Mouse (Mus musculus) midbrain, postnatal 0 days (tissue): ENCODE data around the gene Gm49673. TPM values are rescaled to one million over a fixed set of nuclear protein-coding genes. Genes with fewer than 3 reads are reported as not detected.
"Not testable (repeated sequence)": the region's sequence is repeated elsewhere in the genome, so short reads cannot be mapped to it uniquely, and the experiment has no call there.

Source experiments
- ATAC-seq: fragments of 200-750 bp; cut with Nextera tagmentation; 2 replicates; pipeline ENCODE4 v1.8.0; 2017; ENCODE audit warnings: moderate number of reproducible peaks, mild to moderate bottlenecking, moderate TSS enrichment, moderate library complexity; ENCODE audit not compliant: low FRiP score
- DNase-seq: peaks from one replicate; pipeline ENCODE4 v3.0.0-alpha.2; 2015; ENCODE audit warnings: low spot score
- H3K27ac ChIP-seq: fragments of 300-500 bp; sonication (generic); 2 replicates; pipeline ENCODE4 v1.5.1; 2014; ENCODE audit warnings: low read depth, mild to moderate bottlenecking, low read length, mixed read lengths
- H3K27me3 ChIP-seq: fragments of 300-500 bp; sonication (generic); 2 replicates; pipeline ENCODE4 v1.6.1; 2014; ENCODE audit warnings: low read length, control low read depth, mixed read lengths; ENCODE audit not compliant: insufficient read depth
- H3K36me3 ChIP-seq: fragments of 300-500 bp; sonication (generic); 2 replicates; pipeline ENCODE4 v1.6.1; 2014; ENCODE audit warnings: low read length, control low read depth, mixed read lengths; ENCODE audit not compliant: insufficient read depth
- H3K4me1 ChIP-seq: fragments of 300-500 bp; sonication (generic); 2 replicates; pipeline ENCODE4 v1.6.1; 2014; ENCODE audit warnings: mild to moderate bottlenecking, control low read depth, antibody characterized with exemption, low read length, mixed read lengths; ENCODE audit not compliant: insufficient read depth
- H3K4me2 ChIP-seq: fragments of 300-500 bp; sonication (generic); 2 replicates; pipeline ENCODE4 v1.6.1; 2014; ENCODE audit warnings: low read depth, mild to moderate bottlenecking, low read length, mixed read lengths; ENCODE audit not compliant: poor library complexity, severe bottlenecking
- H3K4me3 ChIP-seq: fragments of 300-500 bp; sonication (generic); 2 replicates; pipeline ENCODE4 v1.5.1; 2014; ENCODE audit warnings: low read depth, mild to moderate bottlenecking, low read length, moderate library complexity
- H3K9ac ChIP-seq: fragments of 300-500 bp; sonication (generic); replicated peaks from 2 replicates; pipeline ENCODE4 v1.6.1; 2014; ENCODE audit warnings: mild to moderate bottlenecking, low read length, moderate library complexity, mixed read lengths; ENCODE audit not compliant: poor library complexity, severe bottlenecking
- H3K9me3 ChIP-seq: fragments of 300-500 bp; sonication (generic); 2 replicates; pipeline ENCODE4 v1.6.1; 2016; ENCODE audit warnings: low read length, control low read depth
- CTCF ChIP-seq: IDR thresholded peaks from 2 replicates; pipeline ENCODE4 v1.5.1; 2016; ENCODE audit warnings: antibody characterized with exemption, mild to moderate bottlenecking
- WGBS: fragments of 180-500 bp; shearing (Covaris S2); extraction: QIAGEN DNeasy Blood & Tissue Kit; methylation state at CpG from one replicate; pipeline ENCODE4 v1.1.7; 2014; 5-methylcytosine and 5-hydroxymethylcytosine counted together
- polyA plus RNA-seq: library from polyadenylated mRNA; unstranded; fragments of >200 nt; fragmentation: Nextera tagmentation; extraction: Ambion mirVana; gene quantifications from 2 replicates; pipeline ENCODE4 v1.2.1, GENCODE M21; 2015
- total RNA-seq: library from RNA; depleted of rRNA; stranded (reverse); fragments of >200 nt; gene quantifications from 2 replicates; pipeline ENCODE4 v1.2.3, GENCODE M21; 2014; rRNA removed

The Gm49673 gene
- 3.5 and 5.8 TPM in 2 replicates for total RNA-seq
- 0.48 TPM in 1 of 2 replicates, not detected in the other for polyA plus RNA-seq

DNA sequence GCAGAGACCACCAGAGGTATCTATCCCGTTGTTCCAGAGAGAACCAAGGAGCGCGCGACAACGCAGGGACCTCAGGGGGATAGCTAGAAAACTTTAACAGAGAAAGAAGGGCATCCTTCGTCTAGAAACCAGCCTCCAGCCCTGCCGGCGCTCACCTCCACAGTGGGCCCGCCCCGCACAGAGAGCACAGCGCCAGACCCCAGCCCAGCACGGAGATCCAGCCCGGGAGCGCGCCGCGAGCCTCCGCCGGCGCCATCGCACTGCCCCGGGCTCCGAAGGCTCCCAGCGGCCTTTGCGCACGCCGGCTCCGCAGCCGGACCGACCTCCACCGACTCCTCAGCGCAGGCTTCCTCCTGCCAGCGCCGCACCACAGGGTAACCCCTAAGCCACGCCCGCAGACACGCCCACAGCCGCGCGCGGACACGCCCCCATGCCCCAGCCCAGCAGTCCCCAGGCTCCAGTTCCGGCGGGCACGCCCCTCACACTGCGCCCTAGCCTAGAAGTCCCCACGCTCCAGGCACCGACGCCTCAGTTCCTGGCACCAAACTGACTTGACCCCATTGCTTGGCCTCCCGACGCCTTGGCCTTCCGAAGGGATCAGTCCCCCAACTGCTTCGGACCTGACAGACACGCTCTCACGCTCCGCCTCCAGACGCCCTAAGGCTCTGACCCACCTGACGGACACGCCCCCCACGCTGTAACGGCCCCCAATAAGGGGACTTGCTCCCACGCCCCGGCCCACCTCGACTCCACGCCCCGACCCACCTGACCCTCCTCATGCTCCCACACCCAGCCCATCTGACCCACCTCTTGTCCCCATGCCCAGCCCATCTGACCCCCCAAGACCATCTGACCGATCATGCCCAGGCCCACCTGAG lies at the start of gene Gm49673, which contains the start of gene Rnaset2a:
TSS of gene Gm49673 (minus strand) at position 350 of the 878 bp plus-strand sequence.
TSS of gene Rnaset2a (minus strand) at position 659 of the 878 bp plus-strand sequence.
- H3K9me3 ChIP-seq, H3K27ac ChIP-seq, H3K9ac ChIP-seq, DNase-seq, H3K27me3 ChIP-seq, H3K4me1 ChIP-seq, H3K36me3 ChIP-seq: not testable (repeated sequence)
- ATAC-seq: peak; percentile 92
- WGBS: under 1% methylated on average over 41 of the region's 67 CpGs
- Histone ChIP-seq H3K4me3 (peak within 1 kb of the TSS; percentile 40), H3K4me2 (peak within 1 kb of the TSS; percentile 53)

GRCm38 (mm10) chr17:8195685-8196376 lies 48.2 kb upstream of the Gm49673 start:
- Histone ChIP-seq H3K9me3 (no peaks in the 10 kb centered on the region), H3K4me1 (no peaks in the 10 kb centered on the region), H3K9ac (no peak overlapping the region), H3K27ac (no peak overlapping the region), H3K4me3 (no peak overlapping the region), H3K4me2 (no peak overlapping the region), H3K27me3 (no peaks in the 10 kb centered on the region), H3K36me3 (peaks cover 15% of the 10 kb centered on the region; the same call in 1 of the 2 replicates)
- no peak for TF ChIP-seq CTCF
- 94% methylated on average over 8 of the region's 8 CpGs for WGBS
- no peak for DNase-seq
- no peak for ATAC-seq

- no peak for TF ChIP-seq CTCF
- ATAC-seq: no peak
- no peak overlapping the region for H3K27ac ChIP-seq
- no peaks in the 10 kb centered on the region for H3K27me3 ChIP-seq
- no peaks in the 10 kb centered on the region for H3K4me1 ChIP-seq
- no peak overlapping the region for H3K4me2 ChIP-seq
- DNase-seq: no peak
- peaks cover 30% of the 10 kb centered on the region; the same call in 1 of the 2 replicates for H3K36me3 ChIP-seq
- no peak overlapping the region for H3K9ac ChIP-seq
- no peak overlapping the region for H3K4me3 ChIP-seq
- 93% methylated on average over 8 of the region's 8 CpGs for WGBS
- H3K9me3 ChIP-seq: no peaks in the 10 kb centered on the region
Observed at GRCm38 (mm10) chr17:8193678-8194077, 46.1 kb upstream of the Gm49673 start.

DNA sequence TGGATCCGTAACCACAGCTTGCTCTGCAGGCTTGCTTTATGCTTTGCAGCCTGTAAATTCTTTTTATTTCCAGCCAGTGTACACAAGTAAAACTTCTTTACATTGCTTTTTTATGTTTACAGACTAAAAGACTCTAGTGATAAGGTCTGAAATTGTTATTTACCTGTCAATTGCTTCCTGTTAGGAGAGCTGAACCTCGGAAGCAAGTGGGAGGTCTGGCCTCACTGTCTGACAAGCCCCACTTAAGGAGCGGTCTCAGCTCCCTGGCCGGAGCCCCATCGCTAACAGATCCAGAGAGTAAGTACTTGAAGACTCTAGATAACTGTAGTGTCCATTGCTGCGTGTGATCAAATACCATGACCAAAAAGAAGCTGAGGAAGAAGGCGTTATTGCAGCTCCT lies 36.6 kb upstream of the Gm49673 start:
- DNase-seq: no peak
- H3K9ac ChIP-seq: no peak overlapping the region
- H3K4me3 ChIP-seq: no peak overlapping the region
- no peak for TF ChIP-seq CTCF
- no peak for ATAC-seq
- no peak overlapping the region for H3K27ac ChIP-seq
- peaks cover 53% of the 10 kb centered on the region for H3K36me3 ChIP-seq
- 92% methylated on average over 7 of the region's 7 CpGs for WGBS
- H3K27me3 ChIP-seq: no peaks in the 10 kb centered on the region
- no peaks in the 10 kb centered on the region for H3K9me3 ChIP-seq
- no peaks in the 10 kb centered on the region for H3K4me1 ChIP-seq
- H3K4me2 ChIP-seq: no peak overlapping the region

DNA sequence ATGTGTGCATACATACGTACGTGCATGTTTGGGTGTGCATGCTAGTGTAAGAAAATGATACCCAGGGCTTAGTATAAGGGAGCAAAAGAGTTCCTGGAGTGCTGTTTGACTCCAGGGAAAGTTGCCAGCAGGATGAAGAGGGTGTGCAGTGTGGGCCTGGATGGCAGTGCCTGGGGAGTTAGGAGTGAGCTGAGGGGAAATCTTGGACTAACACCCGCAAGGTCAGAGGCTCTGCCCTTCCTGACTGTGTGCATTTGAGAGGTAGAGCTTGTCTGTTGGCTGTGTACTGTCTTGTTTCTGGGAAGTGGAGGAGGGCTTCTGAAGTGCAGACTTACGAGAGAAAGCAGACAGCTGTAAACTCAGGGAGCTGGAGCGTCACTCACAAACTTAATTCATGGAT lies 36.2 kb upstream of the Gm49673 start:
- no peaks in the 10 kb centered on the region for H3K9me3 ChIP-seq
- no peak overlapping the region for H3K9ac ChIP-seq
- peaks cover 53% of the 10 kb centered on the region for H3K36me3 ChIP-seq
- no peak for ATAC-seq
- H3K27me3 ChIP-seq: no peaks in the 10 kb centered on the region
- H3K4me3 ChIP-seq: no peak overlapping the region
- 90% methylated on average over 5 of the region's 5 CpGs for WGBS
- DNase-seq: no peak
- H3K4me1 ChIP-seq: no peaks in the 10 kb centered on the region
- TF ChIP-seq CTCF: no peak
- H3K4me2 ChIP-seq: no peak overlapping the region
- H3K27ac ChIP-seq: no peak overlapping the region

DNA sequence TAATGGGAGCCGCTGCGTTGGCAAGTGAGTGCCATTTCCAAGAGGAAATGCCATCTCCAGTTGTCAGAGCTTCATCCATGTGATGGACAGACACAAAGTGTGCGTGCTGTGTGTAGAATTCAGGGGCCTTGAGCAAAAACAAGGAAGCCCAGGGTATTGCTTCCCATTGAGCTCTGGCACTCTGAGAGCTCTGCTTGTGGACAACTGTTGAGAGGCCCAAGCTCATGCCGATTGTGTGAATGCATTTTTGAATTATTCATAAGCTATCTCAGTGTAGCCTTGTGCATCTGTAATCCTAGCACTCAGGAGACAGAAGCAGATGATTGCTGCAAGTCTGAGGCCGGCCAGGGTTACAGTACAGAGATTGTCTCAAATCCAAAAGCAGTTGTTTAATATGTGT lies 29.5 kb upstream of the Gm49673 start:
- Histone ChIP-seq H3K27me3 (no peaks in the 10 kb centered on the region), H3K4me2 (no peak overlapping the region), H3K36me3 (peaks cover 48% of the 10 kb centered on the region), H3K27ac (no peak overlapping the region), H3K9me3 (no peaks in the 10 kb centered on the region), H3K4me3 (no peak overlapping the region), H3K4me1 (no peaks in the 10 kb centered on the region), H3K9ac (no peak overlapping the region)
- ATAC-seq (peak; percentile 65; the same call in 1 of the 2 replicates), DNase-seq (peak; percentile 62)
- WGBS: 34% methylated on average over 5 of the region's 5 CpGs
- TF ChIP-seq CTCF: no peak
